Mouse (Mus musculus): ENCODE data around the gene Prss42.

DNA sequence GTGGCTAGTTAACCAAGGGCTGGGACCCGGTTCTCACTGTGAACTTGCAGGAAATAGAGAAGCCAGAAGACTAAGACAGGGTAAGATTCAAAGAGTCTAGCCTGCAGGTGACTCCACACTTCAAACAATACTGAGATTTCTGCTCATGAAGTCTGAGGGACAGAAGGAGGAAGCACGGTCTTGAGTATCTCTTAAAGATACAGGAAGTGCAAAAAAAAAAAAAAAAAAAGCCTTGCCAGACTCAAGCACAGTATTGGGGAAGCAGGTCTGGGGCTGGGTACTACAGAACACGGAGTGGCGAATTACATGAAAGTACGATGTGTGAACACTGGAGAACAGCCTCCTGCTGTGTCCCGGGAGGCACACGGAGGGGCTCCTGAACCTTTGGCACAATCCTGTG lies 27.9 kb downstream of the Prss42 start:
- no peak for TF ChIP-seq CTCF (IDR thresholded peaks at IDR 0.05 in 2 of 3, conservative IDR thresholded peaks at IDR 0.05 in 1 of 3; ENCODE audit: control insufficient read depth in 1 of 3, insufficient read depth in 1 of 3, low read depth in 2 of 3, low read length in 3 of 3, poor library complexity in 1 of 3, severe bottlenecking in 1 of 3)
- no peak for TF ChIP-seq POLR2A (IDR thresholded peaks at IDR 0.05; ENCODE audit: control insufficient read depth in 1 of 2, insufficient read depth in 1 of 2, low read depth in 1 of 2, low read length in 2 of 2, poor library complexity in 1 of 2)
- TF ChIP-seq TCF12 (IDR thresholded peaks at IDR 0.05; ENCODE audit: low read depth, low read length), result no peak
- TF ChIP-seq UBTF (IDR thresholded peaks at IDR 0.05; ENCODE audit: borderline replicate concordance, insufficient read depth, low read depth, low read length), result no peak
- no peak for TF ChIP-seq ETS1 (IDR thresholded peaks at IDR 0.05; ENCODE audit: low read depth, low read length)
- TF ChIP-seq E2F4 (IDR thresholded peaks at IDR 0.05; ENCODE audit: borderline replicate concordance, low read depth, low read length), result no peak
- TF ChIP-seq TBP (IDR thresholded peaks at IDR 0.05; ENCODE audit: low read depth, low read length), result no peak
- no peak for TF ChIP-seq POLR2AphosphoS2 (IDR thresholded peaks at IDR 0.05; ENCODE audit: low read length)
